Mouse (Mus musculus): ENCODE measurements at regions not wholly inside any gene's neighbourhood (a gene's known extent, or its start where the extent isn't known, plus 50 kb on each side); places are given as distances from the start of the nearest gene placed in this dataset.

GRCm38 (mm10) chr15:56562143-56562542 is 915.3 kb downstream of the Slc22a22 start:
- no peak for TF ChIP-seq CTCF (IDR thresholded peaks at IDR 0.05; ENCODE audit: low read depth, low read length)
- TF ChIP-seq POLR2A (IDR thresholded peaks at IDR 0.05; ENCODE audit: borderline replicate concordance, low read depth, low read length) = no peak

Data from bone marrow macrophage, adult 2 months (primary cell).